Mouse (Mus musculus): ENCODE results near the gene Rmi1.
"Not testable (repeated sequence)": the region's sequence is repeated elsewhere in the genome, so short reads cannot be mapped to it uniquely, and the experiment has no call there.

Gene Rmi1

GRCm38 (mm10) chr13:58402003-58402743 is at the start of gene Rmi1:
TSS of gene Rmi1 (plus strand) at chr13:58402248.
- DNase-seq (ENCODE audit: low spot score in 2 of 2): peak; percentile 94 to 97

GRCm38 (mm10) chr13:58352996-58353395 is 49.1 kb upstream of the Rmi1 start:
- DNase-seq (ENCODE audit: low spot score in 2 of 2): no peak

GRCm38 (mm10) chr13:58358629-58359303 is 43.3 kb upstream of the Rmi1 start, which contains the start of gene Kif27:
TSS of gene Kif27 (minus strand) at chr13:58359122.
- peak; percentile 19 to 55 for DNase-seq (ENCODE audit: low spot score in 2 of 2)

GRCm38 (mm10) chr13:58359304-58359653 is 42.8 kb upstream of the Rmi1 start:
- DNase-seq (ENCODE audit: low spot score in 2 of 2): no peak

GRCm38 (mm10) chr13:58364353-58365175 is 37.5 kb upstream of the Rmi1 start:
- no peak for DNase-seq (ENCODE audit: low spot score in 2 of 2)

- not testable (repeated sequence) for DNase-seq (ENCODE audit: low spot score in 2 of 2)
These were observed 36.9 kb upstream of the Rmi1 start for GRCm38 (mm10) chr13:58365179-58365578.

- DNase-seq (ENCODE audit: low spot score in 2 of 2): no peak
These were observed 35.7 kb upstream of the Rmi1 start for GRCm38 (mm10) chr13:58366373-58366772.

GRCm38 (mm10) chr13:58367641-58368040 is 34.4 kb upstream of the Rmi1 start:
- DNase-seq (ENCODE audit: low spot score in 2 of 2): no peak

GRCm38 (mm10) chr13:58368835-58369234 is 33.2 kb upstream of the Rmi1 start:
- DNase-seq (ENCODE audit: low spot score in 2 of 2): no peak

- no peak for DNase-seq (ENCODE audit: low spot score in 2 of 2)
These were observed 29.5 kb upstream of the Rmi1 start for GRCm38 (mm10) chr13:58372278-58373152.

- DNase-seq (ENCODE audit: low spot score in 2 of 2): no peak
These were observed 28.9 kb upstream of the Rmi1 start for GRCm38 (mm10) chr13:58373153-58373470.

- no peak for DNase-seq (ENCODE audit: low spot score in 2 of 2)
These were observed 17.7 kb upstream of the Rmi1 start for GRCm38 (mm10) chr13:58384371-58384770.

- peak in 1 of 2 experiments; percentile 35 for DNase-seq (ENCODE audit: low spot score in 2 of 2)
These were observed 17.1 kb upstream of the Rmi1 start, which contains the start of gene 2210016F16Rik for GRCm38 (mm10) chr13:58384779-58385546. TSS of gene 2210016F16Rik (minus strand) at chr13:58385225.

- no peak for DNase-seq (ENCODE audit: low spot score in 2 of 2)
These were observed 16.5 kb upstream of the Rmi1 start for GRCm38 (mm10) chr13:58385547-58385920.

- peak in 1 of 2 experiments; percentile 79 for DNase-seq (ENCODE audit: low spot score in 2 of 2)
These were observed 14.1 kb upstream of the Rmi1 start for GRCm38 (mm10) chr13:58387948-58388347.

GRCm38 (mm10) chr13:58388379-58388778 is 13.7 kb upstream of the Rmi1 start:
- DNase-seq (ENCODE audit: low spot score in 2 of 2): no peak

- DNase-seq (ENCODE audit: low spot score in 2 of 2): no peak
These were observed 12.6 kb upstream of the Rmi1 start for GRCm38 (mm10) chr13:58389324-58389951.

GRCm38 (mm10) chr13:58394392-58394791 is 7.7 kb upstream of the Rmi1 start:
- not testable (repeated sequence) for DNase-seq (ENCODE audit: low spot score in 2 of 2)

- no peak for DNase-seq (ENCODE audit: low spot score in 2 of 2)
These were observed 4.4 kb upstream of the Rmi1 start for GRCm38 (mm10) chr13:58397651-58398050.

- DNase-seq (ENCODE audit: low spot score in 2 of 2): no peak
These were observed 1.5 kb upstream of the Rmi1 start for GRCm38 (mm10) chr13:58400576-58400975.

Measured in left cerebral cortex, adult 9 months (tissue).